Mouse (Mus musculus): ENCODE measurements around the gene Stk11ip.

Gene Stk11ip

DNA sequence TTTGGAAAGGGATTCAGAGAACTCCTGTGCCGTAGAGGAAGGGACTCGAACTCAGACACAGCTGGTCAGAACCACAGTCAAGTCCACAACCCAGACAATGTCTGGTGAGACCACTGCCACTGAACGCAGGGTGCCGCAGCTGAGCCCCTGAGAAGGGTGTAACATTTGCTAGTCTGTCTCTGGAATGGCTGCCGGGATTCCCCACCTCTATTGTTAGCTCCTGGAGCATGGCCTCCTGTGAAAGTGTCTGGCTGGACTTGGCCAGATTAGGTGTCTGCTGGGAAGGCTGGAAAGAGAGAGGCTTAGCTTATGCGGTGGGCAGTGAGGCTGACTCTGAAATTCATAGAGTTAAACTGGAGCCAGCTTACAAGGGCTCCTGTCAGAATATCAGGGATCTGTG lies 49.1 kb downstream of the Stk11ip start:
- no peak for DNase-seq (ENCODE audit: low spot score in 2 of 2)

DNA sequence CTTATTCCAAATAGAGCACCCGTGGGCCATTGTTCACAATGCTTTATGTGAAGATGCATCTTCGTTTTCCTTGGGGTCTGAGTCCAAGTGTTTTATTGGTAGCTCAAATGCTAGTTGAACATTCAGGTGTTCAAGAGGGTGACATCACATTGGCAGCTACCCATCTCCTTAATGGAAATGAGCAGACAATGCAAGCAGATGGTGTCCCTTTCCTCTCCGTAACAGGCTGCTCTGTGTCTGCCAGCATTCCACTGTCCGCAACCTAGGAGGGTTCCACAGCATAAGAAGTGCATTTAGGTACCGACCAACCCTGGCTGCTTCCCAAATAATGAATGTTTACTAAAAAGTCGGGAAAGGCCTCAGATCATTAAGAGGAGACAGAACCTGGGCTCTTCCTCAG lies 51.4 kb downstream of the Stk11ip start:
- no peak for DNase-seq (ENCODE audit: low spot score in 2 of 2)

DNA sequence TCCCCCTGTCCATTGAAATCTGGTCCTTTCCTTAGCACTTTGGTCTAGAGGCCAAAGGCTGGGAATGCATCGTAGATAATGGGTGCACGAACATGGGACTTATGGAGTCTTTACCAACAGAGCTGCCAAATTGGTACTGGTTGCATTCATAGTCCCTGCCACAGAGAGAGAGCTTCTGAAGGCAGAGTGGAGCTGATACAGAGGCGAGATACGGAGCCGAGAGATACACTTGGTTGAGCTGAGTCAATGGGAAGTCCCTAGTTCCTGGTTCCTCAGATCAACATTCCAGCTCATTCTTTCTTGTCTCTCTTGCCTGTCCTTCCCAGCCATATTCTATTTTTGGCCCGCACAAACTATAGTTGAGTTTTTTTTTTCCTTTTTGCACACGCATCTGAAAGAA lies 52.4 kb downstream of the Stk11ip start:
- DNase-seq (ENCODE audit: low spot score in 2 of 2) = no peak

DNA sequence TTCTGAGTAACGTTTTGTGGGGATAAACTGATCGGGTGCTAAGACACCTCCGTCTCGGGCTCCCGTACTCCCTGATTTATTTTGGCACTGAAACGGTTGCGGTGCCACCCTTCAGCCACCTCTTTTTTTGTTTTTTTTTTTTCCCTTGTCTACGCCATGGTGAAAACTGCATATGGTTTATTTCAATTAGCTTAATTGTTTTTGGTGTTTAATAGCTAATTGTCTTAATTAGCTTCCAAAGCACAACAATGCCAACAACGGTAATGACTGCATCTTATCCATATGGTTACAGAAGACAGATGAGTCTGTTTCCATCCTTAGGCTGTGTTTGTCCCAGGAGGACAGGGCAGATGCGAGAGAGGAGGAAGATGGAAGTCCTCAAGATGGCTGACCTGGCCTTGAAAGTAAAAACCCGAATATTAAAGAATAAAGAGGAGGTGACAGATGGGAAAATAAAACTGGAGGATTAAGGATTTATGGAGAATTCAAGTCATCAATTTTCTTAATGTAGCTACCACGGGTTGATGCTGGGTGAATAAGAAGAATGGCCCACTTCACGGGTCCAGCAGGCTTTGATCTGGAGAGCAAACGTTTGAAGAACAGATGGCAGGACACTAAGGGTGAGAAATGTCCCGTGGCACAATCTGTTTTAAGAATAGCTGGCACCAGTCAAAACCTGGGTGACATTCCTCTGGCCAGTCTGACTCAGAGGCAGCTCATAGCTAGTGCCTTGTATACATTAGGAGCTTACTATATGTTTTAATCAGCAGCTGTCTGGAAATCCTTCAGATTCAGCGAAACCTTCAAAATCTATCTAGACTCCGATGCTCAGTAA lies 53.4 kb downstream of the Stk11ip start:
- no peak for DNase-seq (ENCODE audit: low spot score in 2 of 2)

DNA sequence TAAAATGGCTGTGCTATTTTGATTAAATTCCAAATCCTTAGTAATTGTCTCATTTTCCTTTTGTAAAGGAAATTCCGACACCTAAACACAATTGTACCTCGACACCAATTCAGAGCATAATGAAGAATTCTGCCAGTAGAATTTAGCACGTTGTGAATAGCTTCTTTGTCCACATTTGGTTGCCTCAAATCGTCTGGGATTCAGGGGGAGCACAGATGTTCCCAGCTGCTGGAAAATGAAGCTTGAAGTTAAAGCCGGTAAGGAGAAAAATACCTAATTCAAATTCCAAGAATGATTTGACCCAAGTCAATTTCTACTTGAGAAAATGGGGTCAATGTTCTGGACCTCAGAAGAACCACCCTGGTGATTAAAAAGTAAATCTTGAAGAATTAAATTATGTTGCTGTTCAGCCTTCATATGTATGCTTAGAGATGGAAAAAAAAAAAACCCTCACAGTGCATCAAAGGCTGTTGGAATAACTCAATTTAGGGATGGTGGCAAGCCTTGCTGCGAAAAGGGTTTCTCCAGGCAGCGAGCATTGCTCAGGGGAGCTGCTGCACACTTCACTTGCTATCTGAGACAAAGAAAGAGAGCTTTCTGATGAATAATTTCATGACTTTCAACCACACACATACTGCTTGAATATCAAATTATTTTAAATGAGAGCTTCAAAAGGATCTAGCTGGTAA lies 60.8 kb downstream of the Stk11ip start:
- DNase-seq (ENCODE audit: low spot score in 2 of 2) = no peak

DNA sequence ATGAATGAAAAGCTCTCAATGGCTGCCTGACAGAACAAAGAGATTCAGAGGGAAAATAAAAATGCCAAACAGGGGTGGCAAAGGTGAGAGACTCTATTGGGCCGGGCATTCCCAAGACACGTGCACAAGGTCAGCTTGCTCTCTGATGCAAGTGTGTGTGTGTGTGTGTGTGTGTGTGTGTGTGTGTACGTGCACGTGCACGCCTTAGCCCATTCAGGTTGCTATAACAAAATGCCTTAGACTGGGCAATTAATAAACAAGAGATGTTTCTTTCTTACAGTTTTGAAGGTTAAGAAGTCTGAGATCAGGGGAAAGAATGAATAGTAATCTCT lies 61.3 kb downstream of the Stk11ip start:
- no peak for DNase-seq (ENCODE audit: low spot score in 2 of 2)

DNA sequence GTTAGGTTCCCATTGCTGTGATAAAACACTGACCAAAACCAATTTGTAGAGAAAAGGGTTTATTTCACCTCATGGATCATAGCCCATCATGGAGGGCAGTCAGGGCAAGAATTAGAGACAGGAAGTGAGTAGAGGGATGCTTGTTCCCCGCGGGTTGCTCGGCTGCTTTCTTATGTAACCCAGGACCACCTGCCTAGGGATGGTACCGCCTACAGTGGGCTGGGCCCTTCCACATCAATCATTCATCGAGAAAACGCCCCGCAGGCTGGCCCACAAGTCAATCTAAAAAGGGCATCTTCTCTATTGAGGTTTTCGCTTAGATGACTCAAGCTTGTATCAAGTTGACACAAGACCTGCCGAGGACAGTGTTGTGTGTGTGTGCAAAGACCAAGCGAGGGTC lies 61.7 kb downstream of the Stk11ip start:
- no peak for DNase-seq (ENCODE audit: low spot score in 2 of 2)

DNA sequence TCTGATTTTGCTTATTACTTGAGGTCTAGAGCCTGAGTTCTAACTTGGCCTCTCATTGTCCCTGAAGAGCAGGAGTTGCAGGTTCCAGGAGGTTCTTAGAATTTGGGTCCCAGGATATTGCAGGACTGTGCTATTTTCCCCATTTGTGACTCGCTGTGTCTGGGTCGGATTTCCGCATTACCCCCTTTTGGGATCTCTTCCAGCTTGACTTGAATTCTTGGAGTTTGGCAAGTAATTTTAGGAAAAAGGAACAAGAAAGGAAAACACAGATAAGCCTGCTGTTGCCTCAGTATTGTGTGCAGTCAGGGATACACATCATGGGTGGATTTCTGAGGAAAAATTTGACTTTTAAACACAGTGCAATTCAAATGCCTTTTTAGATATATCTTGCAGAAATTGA lies 65.5 kb downstream of the Stk11ip start:
- DNase-seq (ENCODE audit: low spot score in 2 of 2) = no peak

All from natural killer cell, adult 2 months (primary cell).